Mouse (Mus musculus) heart, adult 2 months (tissue): ENCODE results near the gene Rreb1.

Experiments used
- CTCF ChIP-seq: fragments of 200-600 bp; IDR thresholded peaks from 2 replicates; pipeline ENCODE4 v1.8.1; 2022; ENCODE audit warnings: antibody characterized with exemption, mild to moderate bottlenecking, moderate library complexity
- EP300 ChIP-seq: fragments of 200-500 bp; IDR thresholded peaks from 2 replicates; pipeline ENCODE4 v1.6.1; 2011; ENCODE audit warnings: low read depth, low read length, control low read depth; ENCODE audit not compliant: insufficient read depth

- TF ChIP-seq CTCF (peak; percentile 18; the same call in 1 of the 2 replicates), EP300 (no peak)
These were observed 79.9 kb downstream of the Rreb1 start for GRCm38 (mm10) chr13:37858066-37858501.
